Mouse (Mus musculus): Measurements from ENCODE around the gene Polrmt. TPM values are rescaled to one million over a fixed set of nuclear protein-coding genes. Genes with fewer than 3 reads are reported as not detected.

Polrmt gene
- polyA plus RNA-seq, 1 experiment from 2014 or later, result 45.9 TPM

DNA sequence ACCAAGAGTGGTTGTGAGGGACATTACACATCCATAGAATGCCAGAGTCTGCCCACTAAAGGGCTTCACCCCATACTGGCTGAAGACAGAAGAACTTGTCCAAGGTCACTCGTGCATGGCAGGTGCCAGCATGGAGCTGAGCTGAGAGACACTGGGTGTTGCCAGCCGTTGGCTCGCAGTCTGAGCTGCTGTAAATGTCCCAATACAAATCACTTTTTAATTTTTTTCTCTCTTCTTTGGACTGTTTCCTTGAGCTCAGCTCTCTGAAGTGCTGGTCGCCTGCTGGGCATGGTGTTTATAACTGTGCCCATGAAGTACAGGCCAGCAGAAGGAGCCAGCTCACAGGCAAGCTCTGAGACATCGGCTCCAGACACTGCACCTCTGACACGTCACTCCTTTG is 23.3 kb downstream of the Polrmt start:
- Histone ChIP-seq H3K27ac (ENCODE audit: low read length) (no peak overlapping the region), H3K36me3 (ENCODE audit: control insufficient read depth, insufficient read depth, low read length) (no peaks in the 10 kb centered on the region; the same call in 1 of the 2 replicates), H3K9ac (ENCODE audit: low read depth, low read length) (no peak overlapping the region), H3K4me2 (ENCODE audit: low read length) (no peak overlapping the region), H3K27me3 (ENCODE audit: control insufficient read depth, insufficient read depth, low read depth, low read length) (peaks cover 11% of the 10 kb centered on the region), H3K4me1 (ENCODE audit: control insufficient read depth, insufficient read depth, low read length) (peaks cover 4% of the 10 kb centered on the region), H3K9me3 (replicated peaks; ENCODE audit: control insufficient read depth, low read length, poor library complexity, severe bottlenecking) (no peaks in the 10 kb centered on the region), H3K4me3 (ENCODE audit: low read depth, low read length) (no peak overlapping the region)
- ATAC-seq, result peak; percentile 33; the same call in 1 of the 2 replicates
- WGBS, result 49% methylated on average over 6 of the region's 6 CpGs

- Histone ChIP-seq H3K27ac (ENCODE audit: low read length) (no peak overlapping the region), H3K27me3 (ENCODE audit: control insufficient read depth, insufficient read depth, low read depth, low read length) (peaks cover 19% of the 10 kb centered on the region), H3K9me3 (replicated peaks; ENCODE audit: control insufficient read depth, low read length, poor library complexity, severe bottlenecking) (no peaks in the 10 kb centered on the region), H3K36me3 (ENCODE audit: control insufficient read depth, insufficient read depth, low read length) (no peaks in the 10 kb centered on the region; the same call in 1 of the 2 replicates), H3K4me3 (ENCODE audit: low read depth, low read length) (no peak overlapping the region), H3K9ac (ENCODE audit: low read depth, low read length) (no peak overlapping the region), H3K4me2 (ENCODE audit: low read length) (no peak overlapping the region), H3K4me1 (ENCODE audit: control insufficient read depth, insufficient read depth, low read length) (peaks cover 14% of the 10 kb centered on the region)
- ATAC-seq, result no peak
- 68% methylated on average over 5 of the region's 5 CpGs for WGBS
These were observed 25.3 kb downstream of the Polrmt start for GRCm38 (mm10) chr10:79721089-79721488.

GRCm38 (mm10) chr10:79717640-79718357 is 28.6 kb downstream of the Polrmt start:
- H3K27ac ChIP-seq (ENCODE audit: low read length), result no peak overlapping the region
- 0 out of 2 replicates have a peak, but pooled peaks have one; percentile 18 for ATAC-seq
- peaks cover 27% of the 10 kb centered on the region for H3K27me3 ChIP-seq (ENCODE audit: control insufficient read depth, insufficient read depth, low read depth, low read length)
- H3K9me3 ChIP-seq (replicated peaks; ENCODE audit: control insufficient read depth, low read length, poor library complexity, severe bottlenecking), result no peaks in the 10 kb centered on the region
- H3K4me3 ChIP-seq (ENCODE audit: low read depth, low read length), result peak overlapping the region; percentile 86
- no peaks in the 10 kb centered on the region for H3K36me3 ChIP-seq (ENCODE audit: control insufficient read depth, insufficient read depth, low read length)
- peak overlapping the region; percentile 90 for H3K4me2 ChIP-seq (ENCODE audit: low read length)
- peak overlapping the region; percentile 87 for H3K9ac ChIP-seq (ENCODE audit: low read depth, low read length)
- peaks cover 16% of the 10 kb centered on the region for H3K4me1 ChIP-seq (ENCODE audit: control insufficient read depth, insufficient read depth, low read length)
- 5% methylated on average over 42 of the region's 43 CpGs for WGBS

GRCm38 (mm10) chr10:79716988-79717355 is 29.4 kb downstream of the Polrmt start:
- Histone ChIP-seq H3K36me3 (ENCODE audit: control insufficient read depth, insufficient read depth, low read length) (no peaks in the 10 kb centered on the region), H3K4me2 (ENCODE audit: low read length) (peak overlapping the region; percentile 90), H3K4me1 (ENCODE audit: control insufficient read depth, insufficient read depth, low read length) (peaks cover 16% of the 10 kb centered on the region), H3K9me3 (replicated peaks; ENCODE audit: control insufficient read depth, low read length, poor library complexity, severe bottlenecking) (no peaks in the 10 kb centered on the region), H3K27ac (ENCODE audit: low read length) (peak overlapping the region; percentile 64; the same call in 1 of the 2 replicates), H3K4me3 (ENCODE audit: low read depth, low read length) (peak overlapping the region; percentile 86), H3K9ac (ENCODE audit: low read depth, low read length) (peak overlapping the region; percentile 87), H3K27me3 (ENCODE audit: control insufficient read depth, insufficient read depth, low read depth, low read length) (peaks cover 27% of the 10 kb centered on the region)
- peak; percentile 14; the same call in 1 of the 2 replicates for ATAC-seq
- WGBS, result under 1% methylated on average over 44 of the region's 44 CpGs

GRCm38 (mm10) chr10:79716254-79716987 is 30.0 kb downstream of the Polrmt start, which contains the start of gene Hcn2:
Gene Hcn2, plus strand, starts transcription at chr10:79716634.
- Histone ChIP-seq H3K4me3 (ENCODE audit: low read depth, low read length) (peak within 1 kb of the TSS; percentile 86), H3K4me2 (ENCODE audit: low read length) (peak within 1 kb of the TSS; percentile 90), H3K9me3 (replicated peaks; ENCODE audit: control insufficient read depth, low read length, poor library complexity, severe bottlenecking) (no peaks in the 10 kb centered on the region), H3K36me3 (ENCODE audit: control insufficient read depth, insufficient read depth, low read length) (no peaks in the 10 kb centered on the region; the same call in 1 of the 2 replicates), H3K27ac (ENCODE audit: low read length) (peak within 1 kb of the TSS; percentile 64; the same call in 1 of the 2 replicates), H3K9ac (ENCODE audit: low read depth, low read length) (peak within 1 kb of the TSS; percentile 87), H3K27me3 (ENCODE audit: control insufficient read depth, insufficient read depth, low read depth, low read length) (peaks cover 27% of the 10 kb centered on the region), H3K4me1 (ENCODE audit: control insufficient read depth, insufficient read depth, low read length) (peaks cover 16% of the 10 kb centered on the region)
- ATAC-seq, result peak; percentile 54
- under 1% methylated on average over 48 of the region's 91 CpGs for WGBS

DNA sequence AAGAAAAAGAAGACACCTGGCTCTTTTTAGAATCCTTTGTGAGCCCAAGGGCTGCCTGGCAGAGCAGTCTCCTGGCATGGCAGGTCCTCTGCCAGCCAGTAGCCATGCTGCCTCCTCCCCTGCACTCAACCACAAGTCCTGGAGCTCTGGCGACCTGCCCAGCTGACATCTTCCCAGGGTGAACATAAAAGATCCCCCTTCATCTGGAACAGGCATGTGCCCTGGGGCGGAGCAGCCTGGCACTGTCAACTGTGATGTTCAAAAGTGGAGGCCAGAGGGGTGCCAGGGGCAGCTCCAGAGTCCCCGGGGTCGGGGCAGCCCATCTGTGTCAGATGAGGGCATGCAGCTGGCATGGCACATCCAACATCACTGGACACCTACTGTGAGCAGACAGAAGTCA is 31.4 kb downstream of the Polrmt start:
- no peak for ATAC-seq
- H3K27me3 ChIP-seq (ENCODE audit: control insufficient read depth, insufficient read depth, low read depth, low read length), result peaks cover 27% of the 10 kb centered on the region
- H3K9ac ChIP-seq (ENCODE audit: low read depth, low read length), result no peak overlapping the region
- H3K9me3 ChIP-seq (replicated peaks; ENCODE audit: control insufficient read depth, low read length, poor library complexity, severe bottlenecking), result no peaks in the 10 kb centered on the region
- no peak overlapping the region for H3K4me2 ChIP-seq (ENCODE audit: low read length)
- no peak overlapping the region for H3K27ac ChIP-seq (ENCODE audit: low read length)
- no peak overlapping the region for H3K4me3 ChIP-seq (ENCODE audit: low read depth, low read length)
- H3K4me1 ChIP-seq (ENCODE audit: control insufficient read depth, insufficient read depth, low read length), result peaks cover 16% of the 10 kb centered on the region
- WGBS, result 72% methylated on average over 4 of the region's 4 CpGs
- H3K36me3 ChIP-seq (ENCODE audit: control insufficient read depth, insufficient read depth, low read length), result peaks cover 7% of the 10 kb centered on the region; the same call in 1 of the 2 replicates

DNA sequence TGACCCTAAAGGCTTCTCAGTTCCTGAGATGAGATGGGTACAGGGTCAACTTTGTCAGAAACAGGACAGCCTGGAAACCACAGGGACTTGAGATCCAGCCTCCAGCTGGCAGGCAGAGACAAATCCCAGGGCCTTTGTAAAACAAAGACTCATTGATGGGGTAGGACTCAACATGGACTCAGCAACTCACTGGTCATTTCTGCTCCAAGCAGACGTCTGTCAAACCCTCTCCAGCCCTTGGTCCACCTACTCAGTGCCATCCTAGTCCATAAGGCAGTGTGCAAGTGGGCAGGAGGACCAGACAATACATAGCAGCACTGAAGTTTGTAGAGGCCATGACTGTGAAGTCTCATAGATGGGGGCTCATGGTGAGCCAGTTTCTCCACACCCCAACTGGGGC is 33.2 kb downstream of the Polrmt start:
- H3K36me3 ChIP-seq (ENCODE audit: control insufficient read depth, insufficient read depth, low read length), result peaks cover 16% of the 10 kb centered on the region; the same call in 1 of the 2 replicates
- peaks cover 17% of the 10 kb centered on the region for H3K27me3 ChIP-seq (ENCODE audit: control insufficient read depth, insufficient read depth, low read depth, low read length)
- no peaks in the 10 kb centered on the region for H3K9me3 ChIP-seq (replicated peaks; ENCODE audit: control insufficient read depth, low read length, poor library complexity, severe bottlenecking)
- no peak overlapping the region for H3K4me3 ChIP-seq (ENCODE audit: low read depth, low read length)
- 29% methylated on average over 1 of the region's 1 CpGs for WGBS
- peaks cover 13% of the 10 kb centered on the region for H3K4me1 ChIP-seq (ENCODE audit: control insufficient read depth, insufficient read depth, low read length)
- H3K27ac ChIP-seq (ENCODE audit: low read length), result no peak overlapping the region
- H3K9ac ChIP-seq (ENCODE audit: low read depth, low read length), result no peak overlapping the region
- no peak overlapping the region for H3K4me2 ChIP-seq (ENCODE audit: low read length)
- ATAC-seq, result no peak

- no peak overlapping the region for H3K27ac ChIP-seq (ENCODE audit: low read length)
- peaks cover 11% of the 10 kb centered on the region for H3K4me1 ChIP-seq (ENCODE audit: control insufficient read depth, insufficient read depth, low read length)
- no peak overlapping the region for H3K9ac ChIP-seq (ENCODE audit: low read depth, low read length)
- H3K27me3 ChIP-seq (ENCODE audit: control insufficient read depth, insufficient read depth, low read depth, low read length), result peaks cover 12% of the 10 kb centered on the region
- H3K4me2 ChIP-seq (ENCODE audit: low read length), result no peak overlapping the region
- H3K36me3 ChIP-seq (ENCODE audit: control insufficient read depth, insufficient read depth, low read length), result peaks cover 16% of the 10 kb centered on the region; the same call in 1 of the 2 replicates
- 20% methylated on average over 4 of the region's 6 CpGs for WGBS
- ATAC-seq, result no peak
- no peak overlapping the region for H3K4me3 ChIP-seq (ENCODE audit: low read depth, low read length)
- no peaks in the 10 kb centered on the region for H3K9me3 ChIP-seq (replicated peaks; ENCODE audit: control insufficient read depth, low read length, poor library complexity, severe bottlenecking)
These were observed 33.8 kb downstream of the Polrmt start for GRCm38 (mm10) chr10:79712499-79713126.
